Mouse (Mus musculus): ENCODE results near the gene Sik3. TPM values are rescaled to one million over a fixed set of nuclear protein-coding genes. Genes with fewer than 3 reads are reported as not detected.

The Sik3 gene
- total and polyA plus RNA-seq, 2 experiments = 14.1 to 16.5 TPM

GRCm38 (mm10) chr9:46191644-46192043, 179.0 kb downstream of the Sik3 start:
- Histone ChIP-seq H3K36me3 (ENCODE audit: control insufficient read depth, insufficient read depth, low read length) (peaks cover 12% of the 10 kb centered on the region), H3K27me3 (ENCODE audit: control insufficient read depth, insufficient read depth, low read length) (no peaks in the 10 kb centered on the region), H3K4me1 (ENCODE audit: control insufficient read depth, insufficient read depth, low read length) (peaks cover 5% of the 10 kb centered on the region; the same call in 1 of the 2 replicates), H3K79me2 (ENCODE audit: control insufficient read depth, insufficient read depth, low read length) (peaks cover 4% of the 10 kb centered on the region; the same call in 1 of the 2 replicates), H3K9ac (ENCODE audit: low read depth, low read length) (no peak overlapping the region), H3K4me3 (ENCODE audit: insufficient read depth, low read depth, low read length) (no peak overlapping the region), H3K27ac (replicated peaks; ENCODE audit: insufficient read depth, low read depth, low read length) (no peak overlapping the region)
- peak; percentile 50 for DNase-seq (ENCODE audit: extremely low read depth, low read depth, low spot score)
- 21% methylated on average over 1 of the region's 1 CpGs for WGBS
- no peak for TF ChIP-seq POLR2A (IDR thresholded peaks at IDR 0.05; ENCODE audit: extremely low read depth, insufficient read depth, low read length)
- peak; percentile 13; the same call in 1 of the 2 replicates for TF ChIP-seq CTCF (IDR thresholded peaks at IDR 0.05; ENCODE audit: low read depth, low read length)

GRCm38 (mm10) chr9:46192642-46193041, 180.0 kb downstream of the Sik3 start:
- WGBS = 84% methylated on average over 6 of the region's 6 CpGs
- H3K79me2 ChIP-seq (ENCODE audit: control insufficient read depth, insufficient read depth, low read length) = peaks cover 4% of the 10 kb centered on the region; the same call in 1 of the 2 replicates
- H3K4me3 ChIP-seq (ENCODE audit: insufficient read depth, low read depth, low read length) = no peak overlapping the region
- no peaks in the 10 kb centered on the region for H3K27me3 ChIP-seq (ENCODE audit: control insufficient read depth, insufficient read depth, low read length)
- H3K9ac ChIP-seq (ENCODE audit: low read depth, low read length) = no peak overlapping the region
- H3K27ac ChIP-seq (replicated peaks; ENCODE audit: insufficient read depth, low read depth, low read length) = no peak overlapping the region
- peaks cover 10% of the 10 kb centered on the region; the same call in 1 of the 2 replicates for H3K4me1 ChIP-seq (ENCODE audit: control insufficient read depth, insufficient read depth, low read length)
- DNase-seq (ENCODE audit: extremely low read depth, low read depth, low spot score) = no peak
- no peak for TF ChIP-seq CTCF (IDR thresholded peaks at IDR 0.05; ENCODE audit: low read depth, low read length)
- no peak for TF ChIP-seq POLR2A (IDR thresholded peaks at IDR 0.05; ENCODE audit: extremely low read depth, insufficient read depth, low read length)
- peaks cover 12% of the 10 kb centered on the region for H3K36me3 ChIP-seq (ENCODE audit: control insufficient read depth, insufficient read depth, low read length)

GRCm38 (mm10) chr9:46194809-46195208, 182.2 kb downstream of the Sik3 start:
- no peak overlapping the region for H3K4me3 ChIP-seq (ENCODE audit: insufficient read depth, low read depth, low read length)
- H3K27me3 ChIP-seq (ENCODE audit: control insufficient read depth, insufficient read depth, low read length) = no peaks in the 10 kb centered on the region
- no peak for DNase-seq (ENCODE audit: extremely low read depth, low read depth, low spot score)
- H3K4me1 ChIP-seq (ENCODE audit: control insufficient read depth, insufficient read depth, low read length) = peaks cover 25% of the 10 kb centered on the region
- H3K79me2 ChIP-seq (ENCODE audit: control insufficient read depth, insufficient read depth, low read length) = no peaks in the 10 kb centered on the region
- TF ChIP-seq CTCF (IDR thresholded peaks at IDR 0.05; ENCODE audit: low read depth, low read length) (no peak), POLR2A (IDR thresholded peaks at IDR 0.05; ENCODE audit: extremely low read depth, insufficient read depth, low read length) (no peak)
- no peak overlapping the region for H3K9ac ChIP-seq (ENCODE audit: low read depth, low read length)
- WGBS = 82% methylated on average over 9 of the region's 9 CpGs
- H3K27ac ChIP-seq (replicated peaks; ENCODE audit: insufficient read depth, low read depth, low read length) = no peak overlapping the region
- H3K36me3 ChIP-seq (ENCODE audit: control insufficient read depth, insufficient read depth, low read length) = peaks cover 18% of the 10 kb centered on the region

GRCm38 (mm10) chr9:46196699-46197169, 184.1 kb downstream of the Sik3 start:
- peak; percentile 94 for DNase-seq (ENCODE audit: extremely low read depth, low read depth, low spot score)
- H3K4me1 ChIP-seq (ENCODE audit: control insufficient read depth, insufficient read depth, low read length) = peaks cover 37% of the 10 kb centered on the region
- no peak overlapping the region for H3K9ac ChIP-seq (ENCODE audit: low read depth, low read length)
- no peak overlapping the region for H3K4me3 ChIP-seq (ENCODE audit: insufficient read depth, low read depth, low read length)
- WGBS = 25% methylated on average over 12 of the region's 12 CpGs
- H3K79me2 ChIP-seq (ENCODE audit: control insufficient read depth, insufficient read depth, low read length) = no peaks in the 10 kb centered on the region
- H3K36me3 ChIP-seq (ENCODE audit: control insufficient read depth, insufficient read depth, low read length) = peaks cover 18% of the 10 kb centered on the region
- peak overlapping the region; percentile 86 for H3K27ac ChIP-seq (replicated peaks; ENCODE audit: insufficient read depth, low read depth, low read length)
- TF ChIP-seq POLR2A (IDR thresholded peaks at IDR 0.05; ENCODE audit: extremely low read depth, insufficient read depth, low read length) (peak; percentile 51; the same call in 1 of the 2 replicates), CTCF (IDR thresholded peaks at IDR 0.05; ENCODE audit: low read depth, low read length) (no peak)
- H3K27me3 ChIP-seq (ENCODE audit: control insufficient read depth, insufficient read depth, low read length) = no peaks in the 10 kb centered on the region

GRCm38 (mm10) chr9:46198461-46198860, 185.8 kb downstream of the Sik3 start:
- peak overlapping the region; percentile 99 for H3K27ac ChIP-seq (replicated peaks; ENCODE audit: insufficient read depth, low read depth, low read length)
- no peaks in the 10 kb centered on the region for H3K79me2 ChIP-seq (ENCODE audit: control insufficient read depth, insufficient read depth, low read length)
- peaks cover 18% of the 10 kb centered on the region for H3K36me3 ChIP-seq (ENCODE audit: control insufficient read depth, insufficient read depth, low read length)
- WGBS = 49% methylated on average over 9 of the region's 9 CpGs
- peaks cover 46% of the 10 kb centered on the region for H3K4me1 ChIP-seq (ENCODE audit: control insufficient read depth, insufficient read depth, low read length)
- no peak for TF ChIP-seq POLR2A (IDR thresholded peaks at IDR 0.05; ENCODE audit: extremely low read depth, insufficient read depth, low read length)
- no peak for TF ChIP-seq CTCF (IDR thresholded peaks at IDR 0.05; ENCODE audit: low read depth, low read length)
- H3K27me3 ChIP-seq (ENCODE audit: control insufficient read depth, insufficient read depth, low read length) = no peaks in the 10 kb centered on the region
- H3K9ac ChIP-seq (ENCODE audit: low read depth, low read length) = peak overlapping the region; percentile 64
- DNase-seq (ENCODE audit: extremely low read depth, low read depth, low spot score) = peak; percentile 51
- H3K4me3 ChIP-seq (ENCODE audit: insufficient read depth, low read depth, low read length) = no peak overlapping the region

- Histone ChIP-seq H3K9ac (ENCODE audit: low read depth, low read length) (peak overlapping the region; percentile 29), H3K36me3 (ENCODE audit: control insufficient read depth, insufficient read depth, low read length) (peaks cover 18% of the 10 kb centered on the region), H3K4me1 (ENCODE audit: control insufficient read depth, insufficient read depth, low read length) (peaks cover 46% of the 10 kb centered on the region), H3K27me3 (ENCODE audit: control insufficient read depth, insufficient read depth, low read length) (no peaks in the 10 kb centered on the region), H3K4me3 (ENCODE audit: insufficient read depth, low read depth, low read length) (no peak overlapping the region), H3K79me2 (ENCODE audit: control insufficient read depth, insufficient read depth, low read length) (no peaks in the 10 kb centered on the region), H3K27ac (replicated peaks; ENCODE audit: insufficient read depth, low read depth, low read length) (peak overlapping the region; percentile 99)
- TF ChIP-seq CTCF (IDR thresholded peaks at IDR 0.05; ENCODE audit: low read depth, low read length) = no peak
- TF ChIP-seq POLR2A (IDR thresholded peaks at IDR 0.05; ENCODE audit: extremely low read depth, insufficient read depth, low read length) = no peak
- 40% methylated on average over 7 of the region's 7 CpGs for WGBS
- DNase-seq (ENCODE audit: extremely low read depth, low read depth, low spot score) = peak; percentile 81
Observed at GRCm38 (mm10) chr9:46198936-46199335, 186.3 kb downstream of the Sik3 start.
